Mouse (Mus musculus) kidney, embryonic 14.5 days (tissue): ENCODE data around the gene Pdap1. TPM values are rescaled to one million over a fixed set of nuclear protein-coding genes. Genes with fewer than 3 reads are reported as not detected.
A peak's percentile ranks its signal among the peaks of the same experiment; 100 is the strongest.
"Not testable (repeated sequence)": the region's sequence is repeated elsewhere in the genome, so short reads cannot be mapped to it uniquely, and the experiment has no call there.

Experiments
- ATAC-seq: fragments of 200-750 bp; cut with Nextera tagmentation; 2 replicates; pipeline ENCODE4 v1.8.0; 2017; ENCODE audit warnings: moderate number of reproducible peaks, mild to moderate bottlenecking, moderate TSS enrichment, moderate library complexity; ENCODE audit not compliant: low FRiP score, low TSS enrichment
- H3K27ac ChIP-seq: fragments of 300-500 bp; sonication (generic); 2 replicates; pipeline ENCODE4 v1.5.1; 2014; ENCODE audit warnings: low read depth, mild to moderate bottlenecking, low read length, moderate library complexity, mixed read lengths
- H3K27me3 ChIP-seq: fragments of 300-500 bp; sonication (generic); 2 replicates; pipeline ENCODE4 v1.6.1; 2014; ENCODE audit warnings: mild to moderate bottlenecking, low read length; ENCODE audit not compliant: control insufficient read depth, insufficient read depth
- H3K36me3 ChIP-seq: fragments of 300-500 bp; sonication (generic); 2 replicates; pipeline ENCODE4 v1.6.1; 2014; ENCODE audit warnings: low read length, mixed read lengths; ENCODE audit not compliant: control insufficient read depth, insufficient read depth
- H3K4me1 ChIP-seq: fragments of 300-500 bp; sonication (generic); 2 replicates; pipeline ENCODE4 v1.6.1; 2014; ENCODE audit warnings: low read length, mixed read lengths; ENCODE audit not compliant: control insufficient read depth, insufficient read depth
- H3K4me2 ChIP-seq: fragments of 300-500 bp; sonication (generic); replicated peaks from 2 replicates; pipeline ENCODE4 v1.6.1; 2014; ENCODE audit warnings: low read depth, mild to moderate bottlenecking, low read length
- H3K4me3 ChIP-seq: fragments of 300-500 bp; sonication (generic); 2 replicates; pipeline ENCODE4 v1.5.1; 2014; ENCODE audit warnings: mild to moderate bottlenecking, low read length
- H3K9ac ChIP-seq: fragments of 300-500 bp; sonication (generic); 2 replicates; pipeline ENCODE4 v1.6.1; 2014; ENCODE audit warnings: low read depth, mild to moderate bottlenecking, low read length, moderate library complexity
- H3K9me3 ChIP-seq: fragments of 300-500 bp; sonication (generic); 2 replicates; pipeline ENCODE4 v1.6.1; 2016; ENCODE audit warnings: low read length; ENCODE audit not compliant: control insufficient read depth
- WGBS: fragments of 180-500 bp; shearing (Covaris S2); extraction: QIAGEN DNeasy Blood & Tissue Kit; methylation state at CpG from one replicate; pipeline ENCODE4 v1.1.7; 2014; 5-methylcytosine and 5-hydroxymethylcytosine counted together
- polyA plus RNA-seq: library from polyadenylated mRNA; unstranded; fragments of >200 nt; fragmentation: Nextera tagmentation; extraction: Ambion mirVana; gene quantifications from 2 replicates; pipeline ENCODE4 v1.2.1, GENCODE M21; 2014

The Pdap1 gene
- polyA plus RNA-seq, 1 experiment from 2014 or later = 113 TPM

GRCm38 (mm10) chr5:145129773-145130172 lies 10.3 kb downstream of the Pdap1 start:
- not testable (repeated sequence) for H3K9me3 ChIP-seq, H3K4me2 ChIP-seq, H3K4me3 ChIP-seq, H3K9ac ChIP-seq, H3K4me1 ChIP-seq, ATAC-seq, H3K27me3 ChIP-seq, H3K27ac ChIP-seq
- H3K36me3 ChIP-seq = peaks cover 92% of the 10 kb centered on the region
- WGBS = 91% methylated on average over 4 of the region's 6 CpGs

- Histone ChIP-seq H3K9me3 (no peaks in the 10 kb centered on the region), H3K4me2 (no peak overlapping the region), H3K9ac (no peak overlapping the region), H3K4me1 (no peaks in the 10 kb centered on the region), H3K36me3 (peaks cover 92% of the 10 kb centered on the region), H3K4me3 (no peak overlapping the region), H3K27ac (no peak overlapping the region), H3K27me3 (no peaks in the 10 kb centered on the region)
- no peak for ATAC-seq
- WGBS = 87% methylated on average over 4 of the region's 4 CpGs
Measured at GRCm38 (mm10) chr5:145129124-145129523, 10.9 kb downstream of the Pdap1 start.

- no peak for ATAC-seq
- 95% methylated on average over 9 of the region's 9 CpGs for WGBS
- H3K27me3 ChIP-seq = no peaks in the 10 kb centered on the region
Measured at GRCm38 (mm10) chr5:145126580-145126979, 13.5 kb downstream of the Pdap1 start.

GRCm38 (mm10) chr5:145123396-145123795 lies 16.6 kb downstream of the Pdap1 start:
- H3K4me2 ChIP-seq = no peak overlapping the region
- ATAC-seq = no peak
- no peak overlapping the region for H3K4me3 ChIP-seq
- H3K27ac ChIP-seq = no peak overlapping the region
- no peaks in the 10 kb centered on the region for H3K9me3 ChIP-seq
- peaks cover 54% of the 10 kb centered on the region for H3K36me3 ChIP-seq
- H3K27me3 ChIP-seq = no peaks in the 10 kb centered on the region
- peaks cover 9% of the 10 kb centered on the region for H3K4me1 ChIP-seq
- WGBS = 91% methylated on average over 19 of the region's 19 CpGs
- H3K9ac ChIP-seq = no peak overlapping the region

More at GRCm38 (mm10) chr5:145126580-145126979, 13.5 kb downstream of the Pdap1 start:
- H3K36me3 ChIP-seq = peaks cover 82% of the 10 kb centered on the region
- no peaks in the 10 kb centered on the region for H3K9me3 ChIP-seq
- no peaks in the 10 kb centered on the region for H3K4me1 ChIP-seq
- no peak overlapping the region for H3K27ac ChIP-seq
- no peak overlapping the region for H3K4me2 ChIP-seq
- no peak overlapping the region for H3K9ac ChIP-seq
- H3K4me3 ChIP-seq = no peak overlapping the region

- Histone ChIP-seq H3K4me3 (no peak overlapping the region), H3K36me3 (peaks cover 33% of the 10 kb centered on the region), H3K27me3 (no peaks in the 10 kb centered on the region), H3K4me2 (no peak overlapping the region), H3K9me3 (no peaks in the 10 kb centered on the region), H3K9ac (no peak overlapping the region), H3K27ac (no peak overlapping the region), H3K4me1 (peaks cover 21% of the 10 kb centered on the region)
- no peak for ATAC-seq
- WGBS = 35% methylated on average over 7 of the region's 7 CpGs
Measured at GRCm38 (mm10) chr5:145120921-145121320, 19.1 kb downstream of the Pdap1 start.

GRCm38 (mm10) chr5:145119385-145119784 lies 20.7 kb downstream of the Pdap1 start:
- Histone ChIP-seq H3K27ac (no peak overlapping the region), H3K27me3 (no peaks in the 10 kb centered on the region), H3K9me3 (no peaks in the 10 kb centered on the region), H3K36me3 (peaks cover 18% of the 10 kb centered on the region), H3K4me1 (peaks cover 24% of the 10 kb centered on the region), H3K4me2 (no peak overlapping the region), H3K9ac (no peak overlapping the region), H3K4me3 (no peak overlapping the region)
- ATAC-seq = no peak
- 87% methylated on average over 2 of the region's 2 CpGs for WGBS

- WGBS = 90% methylated on average over 5 of the region's 5 CpGs
- H3K4me3 ChIP-seq = no peak overlapping the region
- no peak overlapping the region for H3K9ac ChIP-seq
- H3K4me2 ChIP-seq = no peak overlapping the region
- H3K4me1 ChIP-seq = peaks cover 24% of the 10 kb centered on the region
- no peak for ATAC-seq
- peaks cover 10% of the 10 kb centered on the region; the same call in 1 of the 2 replicates for H3K36me3 ChIP-seq
- no peaks in the 10 kb centered on the region for H3K27me3 ChIP-seq
- no peak overlapping the region for H3K27ac ChIP-seq
- H3K9me3 ChIP-seq = no peaks in the 10 kb centered on the region
Measured at GRCm38 (mm10) chr5:145118461-145118860, 21.6 kb downstream of the Pdap1 start.

GRCm38 (mm10) chr5:145118005-145118404 lies 22.0 kb downstream of the Pdap1 start:
- H3K4me1 ChIP-seq = peaks cover 24% of the 10 kb centered on the region
- no peak overlapping the region for H3K27ac ChIP-seq
- H3K27me3 ChIP-seq = no peaks in the 10 kb centered on the region
- H3K4me3 ChIP-seq = no peak overlapping the region
- H3K36me3 ChIP-seq = peaks cover 5% of the 10 kb centered on the region; the same call in 1 of the 2 replicates
- H3K4me2 ChIP-seq = no peak overlapping the region
- WGBS = 38% methylated on average over 6 of the region's 6 CpGs
- ATAC-seq = no peak
- no peak overlapping the region for H3K9ac ChIP-seq
- no peaks in the 10 kb centered on the region for H3K9me3 ChIP-seq

GRCm38 (mm10) chr5:145116916-145117315 lies 23.1 kb downstream of the Pdap1 start:
- 51% methylated on average over 10 of the region's 10 CpGs for WGBS
- H3K27ac ChIP-seq = peak overlapping the region; percentile 82; the same call in 1 of the 2 replicates
- no peaks in the 10 kb centered on the region for H3K27me3 ChIP-seq
- no peak overlapping the region; the same call in 1 of the 2 replicates for H3K4me3 ChIP-seq
- no peaks in the 10 kb centered on the region; the same call in 1 of the 2 replicates for H3K36me3 ChIP-seq
- peaks cover 24% of the 10 kb centered on the region for H3K4me1 ChIP-seq
- 0 out of 2 replicates have a peak overlapping the region, but pooled peaks have one; percentile 18 for H3K9ac ChIP-seq
- H3K4me2 ChIP-seq = no peak overlapping the region; the same call in 1 of the 2 replicates
- no peaks in the 10 kb centered on the region for H3K9me3 ChIP-seq
- no peak for ATAC-seq
